Mouse (Mus musculus): ENCODE data around the gene Sobp.

- TF ChIP-seq GATA1 (IDR thresholded peaks at IDR 0.05; ENCODE audit: borderline replicate concordance, low read length) (no peak), CTCF (IDR thresholded peaks at IDR 0.05; ENCODE audit: low read depth, low read length) (no peak), POLR2AphosphoS5 (IDR thresholded peaks at IDR 0.05; ENCODE audit: insufficient replicate concordance, low read depth, low read length) (no peak)
Observed at GRCm38 (mm10) chr10:43003466-43003757, 170.9 kb downstream of the Sobp start.
